Mouse (Mus musculus): Measurements from ENCODE around the gene Tmem159. TPM values are rescaled to one million over a fixed set of nuclear protein-coding genes. Genes with fewer than 3 reads are reported as not detected.

Gene Tmem159
- polyA plus RNA-seq, 1 experiment from 2014 or later, result 49.6 TPM

GRCm38 (mm10) chr7:120095180-120095579 lies 7.0 kb upstream of the Tmem159 start, which contains the start of gene Dnah3:
TSS of gene Dnah3 (minus strand) at chr7:120095280.
- Histone ChIP-seq H3K4me1 (replicated peaks; ENCODE audit: control insufficient read depth, insufficient read depth, low read length) (no peaks in the 10 kb centered on the region), H3K27ac (ENCODE audit: low read length) (no peak within 1 kb of the TSS), H3K36me3 (ENCODE audit: control insufficient read depth, insufficient read depth, low read length) (no peaks in the 10 kb centered on the region), H3K27me3 (ENCODE audit: control insufficient read depth, insufficient read depth, low read depth, low read length) (no peaks in the 10 kb centered on the region), H3K4me3 (ENCODE audit: low read length) (no peak within 1 kb of the TSS), H3K9me3 (ENCODE audit: control insufficient read depth, low read length) (no peaks in the 10 kb centered on the region), H3K9ac (ENCODE audit: low read length) (no peak within 1 kb of the TSS), H3K4me2 (ENCODE audit: low read depth, low read length) (no peak within 1 kb of the TSS)
- 79% methylated on average over 6 of the region's 6 CpGs for WGBS
- no peak for ATAC-seq (ENCODE audit: low read depth)

- peak; percentile 45 for ATAC-seq (ENCODE audit: low read depth)
- no peaks in the 10 kb centered on the region for H3K27me3 ChIP-seq (ENCODE audit: control insufficient read depth, insufficient read depth, low read depth, low read length)
- WGBS, result 4% methylated on average over 7 of the region's 7 CpGs
These were observed 4.3 kb upstream of the Tmem159 start for GRCm38 (mm10) chr7:120097845-120098244.

GRCm38 (mm10) chr7:120098403-120098802 lies 3.8 kb upstream of the Tmem159 start:
- H3K27me3 ChIP-seq (ENCODE audit: control insufficient read depth, insufficient read depth, low read depth, low read length), result no peaks in the 10 kb centered on the region
- peak; percentile 50; the same call in 1 of the 2 replicates for ATAC-seq (ENCODE audit: low read depth)
- H3K4me1 ChIP-seq (replicated peaks; ENCODE audit: control insufficient read depth, insufficient read depth, low read length), result peaks cover 3% of the 10 kb centered on the region
- no peak overlapping the region for H3K9ac ChIP-seq (ENCODE audit: low read length)
- 22% methylated on average over 9 of the region's 9 CpGs for WGBS
- H3K4me2 ChIP-seq (ENCODE audit: low read depth, low read length), result no peak overlapping the region
- H3K36me3 ChIP-seq (ENCODE audit: control insufficient read depth, insufficient read depth, low read length), result no peaks in the 10 kb centered on the region
- no peaks in the 10 kb centered on the region for H3K9me3 ChIP-seq (ENCODE audit: control insufficient read depth, low read length)
- H3K4me3 ChIP-seq (ENCODE audit: low read length), result no peak overlapping the region
- no peak overlapping the region for H3K27ac ChIP-seq (ENCODE audit: low read length)

More at GRCm38 (mm10) chr7:120097845-120098244, 4.3 kb upstream of the Tmem159 start:
- Histone ChIP-seq H3K9ac (ENCODE audit: low read length) (no peak overlapping the region), H3K4me1 (replicated peaks; ENCODE audit: control insufficient read depth, insufficient read depth, low read length) (no peaks in the 10 kb centered on the region), H3K4me3 (ENCODE audit: low read length) (no peak overlapping the region), H3K36me3 (ENCODE audit: control insufficient read depth, insufficient read depth, low read length) (no peaks in the 10 kb centered on the region), H3K27ac (ENCODE audit: low read length) (no peak overlapping the region), H3K9me3 (ENCODE audit: control insufficient read depth, low read length) (no peaks in the 10 kb centered on the region), H3K4me2 (ENCODE audit: low read depth, low read length) (no peak overlapping the region)

GRCm38 (mm10) chr7:120103019-120103567 lies 940 bp downstream of the Tmem159 start:
- 5% methylated on average over 25 of the region's 25 CpGs for WGBS
- ATAC-seq (ENCODE audit: low read depth), result peak; percentile 39
- H3K9ac ChIP-seq (ENCODE audit: low read length), result peak overlapping the region; percentile 81
- H3K27ac ChIP-seq (ENCODE audit: low read length), result peak overlapping the region; percentile 70
- H3K9me3 ChIP-seq (ENCODE audit: control insufficient read depth, low read length), result no peaks in the 10 kb centered on the region
- H3K4me2 ChIP-seq (ENCODE audit: low read depth, low read length), result peak overlapping the region; percentile 84
- peaks cover 9% of the 10 kb centered on the region for H3K4me1 ChIP-seq (replicated peaks; ENCODE audit: control insufficient read depth, insufficient read depth, low read length)
- H3K4me3 ChIP-seq (ENCODE audit: low read length), result peak overlapping the region; percentile 67
- peaks cover 5% of the 10 kb centered on the region; the same call in 1 of the 2 replicates for H3K36me3 ChIP-seq (ENCODE audit: control insufficient read depth, insufficient read depth, low read length)
- no peaks in the 10 kb centered on the region for H3K27me3 ChIP-seq (ENCODE audit: control insufficient read depth, insufficient read depth, low read depth, low read length)

GRCm38 (mm10) chr7:120104975-120105374 lies 2.8 kb downstream of the Tmem159 start:
- Histone ChIP-seq H3K27me3 (ENCODE audit: control insufficient read depth, insufficient read depth, low read depth, low read length) (no peaks in the 10 kb centered on the region), H3K4me3 (ENCODE audit: low read length) (no peak overlapping the region), H3K9me3 (ENCODE audit: control insufficient read depth, low read length) (no peaks in the 10 kb centered on the region), H3K4me1 (replicated peaks; ENCODE audit: control insufficient read depth, insufficient read depth, low read length) (peaks cover 9% of the 10 kb centered on the region), H3K36me3 (ENCODE audit: control insufficient read depth, insufficient read depth, low read length) (peaks cover 5% of the 10 kb centered on the region; the same call in 1 of the 2 replicates), H3K9ac (ENCODE audit: low read length) (no peak overlapping the region), H3K4me2 (ENCODE audit: low read depth, low read length) (no peak overlapping the region), H3K27ac (ENCODE audit: low read length) (no peak overlapping the region)
- 69% methylated on average over 3 of the region's 3 CpGs for WGBS
- no peak for ATAC-seq (ENCODE audit: low read depth)

- H3K36me3 ChIP-seq (ENCODE audit: control insufficient read depth, insufficient read depth, low read length), result peaks cover 5% of the 10 kb centered on the region; the same call in 1 of the 2 replicates
- no peak for ATAC-seq (ENCODE audit: low read depth)
- H3K4me1 ChIP-seq (replicated peaks; ENCODE audit: control insufficient read depth, insufficient read depth, low read length), result peaks cover 9% of the 10 kb centered on the region
- no peak overlapping the region for H3K4me2 ChIP-seq (ENCODE audit: low read depth, low read length)
- H3K9ac ChIP-seq (ENCODE audit: low read length), result no peak overlapping the region
- WGBS, result 26% methylated on average over 2 of the region's 2 CpGs
- H3K27ac ChIP-seq (ENCODE audit: low read length), result no peak overlapping the region; the same call in 1 of the 2 replicates
- H3K9me3 ChIP-seq (ENCODE audit: control insufficient read depth, low read length), result no peaks in the 10 kb centered on the region
- no peaks in the 10 kb centered on the region for H3K27me3 ChIP-seq (ENCODE audit: control insufficient read depth, insufficient read depth, low read depth, low read length)
- no peak overlapping the region for H3K4me3 ChIP-seq (ENCODE audit: low read length)
These were observed 4.2 kb downstream of the Tmem159 start for GRCm38 (mm10) chr7:120106356-120106755.

- H3K27ac ChIP-seq (ENCODE audit: low read length), result no peak overlapping the region
- no peaks in the 10 kb centered on the region for H3K27me3 ChIP-seq (ENCODE audit: control insufficient read depth, insufficient read depth, low read depth, low read length)
- H3K9ac ChIP-seq (ENCODE audit: low read length), result no peak overlapping the region
- no peak overlapping the region for H3K4me3 ChIP-seq (ENCODE audit: low read length)
- H3K4me1 ChIP-seq (replicated peaks; ENCODE audit: control insufficient read depth, insufficient read depth, low read length), result peaks cover 4% of the 10 kb centered on the region; the same call in 1 of the 2 replicates
- peaks cover 7% of the 10 kb centered on the region; the same call in 1 of the 2 replicates for H3K36me3 ChIP-seq (ENCODE audit: control insufficient read depth, insufficient read depth, low read length)
- no peaks in the 10 kb centered on the region for H3K9me3 ChIP-seq (ENCODE audit: control insufficient read depth, low read length)
- no peak overlapping the region for H3K4me2 ChIP-seq (ENCODE audit: low read depth, low read length)
- WGBS, result 77% methylated on average over 5 of the region's 5 CpGs
- ATAC-seq (ENCODE audit: low read depth), result no peak
These were observed 7.5 kb downstream of the Tmem159 start for GRCm38 (mm10) chr7:120109676-120110075.

- Histone ChIP-seq H3K4me1 (replicated peaks; ENCODE audit: control insufficient read depth, insufficient read depth, low read length) (no peaks in the 10 kb centered on the region), H3K36me3 (ENCODE audit: control insufficient read depth, insufficient read depth, low read length) (peaks cover 15% of the 10 kb centered on the region), H3K4me3 (ENCODE audit: low read length) (no peak overlapping the region), H3K4me2 (ENCODE audit: low read depth, low read length) (no peak overlapping the region), H3K9me3 (ENCODE audit: control insufficient read depth, low read length) (no peaks in the 10 kb centered on the region), H3K27me3 (ENCODE audit: control insufficient read depth, insufficient read depth, low read depth, low read length) (no peaks in the 10 kb centered on the region), H3K27ac (ENCODE audit: low read length) (no peak overlapping the region), H3K9ac (ENCODE audit: low read length) (no peak overlapping the region)
- ATAC-seq (ENCODE audit: low read depth), result no peak
- 83% methylated on average over 5 of the region's 5 CpGs for WGBS
These were observed 14.8 kb downstream of the Tmem159 start for GRCm38 (mm10) chr7:120116976-120117375.

- ATAC-seq (ENCODE audit: low read depth), result no peak
- WGBS, result 50% methylated on average over 6 of the region's 6 CpGs
These were observed 15.4 kb downstream of the Tmem159 start for GRCm38 (mm10) chr7:120117529-120117928.

More at GRCm38 (mm10) chr7:120117529-120117928, 15.4 kb downstream of the Tmem159 start:
- Histone ChIP-seq H3K9me3 (ENCODE audit: control insufficient read depth, low read length) (no peaks in the 10 kb centered on the region), H3K9ac (ENCODE audit: low read length) (no peak overlapping the region), H3K4me2 (ENCODE audit: low read depth, low read length) (no peak overlapping the region), H3K4me3 (ENCODE audit: low read length) (no peak overlapping the region), H3K27me3 (ENCODE audit: control insufficient read depth, insufficient read depth, low read depth, low read length) (no peaks in the 10 kb centered on the region), H3K27ac (ENCODE audit: low read length) (no peak overlapping the region), H3K4me1 (replicated peaks; ENCODE audit: control insufficient read depth, insufficient read depth, low read length) (no peaks in the 10 kb centered on the region), H3K36me3 (ENCODE audit: control insufficient read depth, insufficient read depth, low read length) (peaks cover 15% of the 10 kb centered on the region)
